Mouse (Mus musculus): ENCODE data around the gene Cbx1.
A peak's percentile ranks its signal among the peaks of the same experiment; 100 is the strongest.

Gene Cbx1

GRCm38 (mm10) chr11:96814443-96814842 lies 25.5 kb downstream of the Cbx1 start:
- DNase-seq (ENCODE audit: low read depth, low spot score) = no peak

DNA sequence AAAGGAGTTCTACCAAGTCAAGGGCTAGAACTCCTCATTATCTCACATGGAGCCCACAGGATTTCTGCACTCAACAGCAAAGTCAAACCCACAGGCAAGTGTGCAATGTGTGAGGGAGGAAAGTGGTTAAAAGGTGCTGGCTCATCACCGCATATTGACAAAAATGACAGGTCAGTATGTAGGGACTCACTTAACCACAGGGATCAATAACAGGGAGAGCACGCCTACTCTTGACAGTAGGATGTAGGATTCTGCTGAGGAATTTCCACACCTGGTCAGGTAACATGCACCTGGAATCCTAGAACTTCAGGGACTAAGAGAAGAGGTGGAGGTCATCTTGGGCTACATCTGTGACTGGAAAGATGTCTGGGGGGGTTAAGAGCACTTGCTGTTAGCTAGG lies 27.0 kb downstream of the Cbx1 start:
- no peak for DNase-seq (ENCODE audit: low read depth, low spot score)

DNA sequence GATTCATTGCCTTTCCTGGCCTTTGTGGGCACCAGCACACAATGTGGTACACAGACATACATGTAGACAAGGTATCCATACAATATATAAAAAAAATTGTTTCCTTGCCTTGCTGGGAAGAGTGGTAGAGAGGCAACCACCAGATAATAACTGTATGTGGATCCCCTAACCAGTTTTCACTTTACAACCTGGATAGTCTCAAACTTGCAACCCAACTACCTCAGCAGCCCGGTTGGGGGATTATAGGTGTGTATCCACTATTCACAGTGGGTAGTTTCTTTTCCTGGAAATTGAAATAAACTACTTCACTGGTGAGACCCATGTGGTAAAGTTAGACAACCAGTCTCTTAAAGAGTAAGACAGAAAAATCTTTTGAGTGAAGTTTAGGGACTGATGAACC lies 27.6 kb downstream of the Cbx1 start:
- no peak for DNase-seq (ENCODE audit: low read depth, low spot score)

- DNase-seq (ENCODE audit: low read depth, low spot score) = no peak
These were observed 28.1 kb downstream of the Cbx1 start for GRCm38 (mm10) chr11:96816979-96817378.

DNA sequence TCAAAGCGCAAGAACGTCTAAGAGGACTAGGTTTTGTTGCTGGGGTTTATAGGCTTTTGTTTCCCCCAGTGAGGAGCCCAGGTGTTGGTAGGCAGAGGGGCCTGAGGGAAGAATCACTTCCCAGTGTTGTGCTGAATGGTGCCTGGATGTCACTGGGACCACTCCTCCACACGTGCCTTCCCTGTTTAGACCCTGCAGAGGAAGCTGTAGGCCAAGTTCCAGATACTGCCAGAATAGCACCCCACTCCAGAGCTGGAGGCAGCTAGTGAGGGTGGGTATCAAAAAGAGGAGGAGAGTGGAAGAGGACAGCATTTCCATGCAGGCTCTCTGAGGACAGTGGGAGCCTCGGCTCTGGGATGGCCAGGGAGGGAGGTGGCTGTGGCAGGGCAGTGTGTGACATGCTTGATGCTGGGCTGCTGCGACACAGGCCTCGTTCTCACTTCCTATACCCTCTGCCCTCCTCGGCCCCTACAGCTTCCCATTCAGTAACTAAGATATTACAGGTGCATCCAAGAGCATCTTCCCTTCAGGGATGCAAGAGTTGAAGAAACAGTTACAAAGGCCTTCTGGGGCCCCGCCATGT lies 29.3 kb downstream of the Cbx1 start:
- no peak for DNase-seq (ENCODE audit: low read depth, low spot score)

GRCm38 (mm10) chr11:96821956-96822355 lies 33.0 kb downstream of the Cbx1 start:
- DNase-seq (ENCODE audit: low read depth, low spot score) = no peak

DNA sequence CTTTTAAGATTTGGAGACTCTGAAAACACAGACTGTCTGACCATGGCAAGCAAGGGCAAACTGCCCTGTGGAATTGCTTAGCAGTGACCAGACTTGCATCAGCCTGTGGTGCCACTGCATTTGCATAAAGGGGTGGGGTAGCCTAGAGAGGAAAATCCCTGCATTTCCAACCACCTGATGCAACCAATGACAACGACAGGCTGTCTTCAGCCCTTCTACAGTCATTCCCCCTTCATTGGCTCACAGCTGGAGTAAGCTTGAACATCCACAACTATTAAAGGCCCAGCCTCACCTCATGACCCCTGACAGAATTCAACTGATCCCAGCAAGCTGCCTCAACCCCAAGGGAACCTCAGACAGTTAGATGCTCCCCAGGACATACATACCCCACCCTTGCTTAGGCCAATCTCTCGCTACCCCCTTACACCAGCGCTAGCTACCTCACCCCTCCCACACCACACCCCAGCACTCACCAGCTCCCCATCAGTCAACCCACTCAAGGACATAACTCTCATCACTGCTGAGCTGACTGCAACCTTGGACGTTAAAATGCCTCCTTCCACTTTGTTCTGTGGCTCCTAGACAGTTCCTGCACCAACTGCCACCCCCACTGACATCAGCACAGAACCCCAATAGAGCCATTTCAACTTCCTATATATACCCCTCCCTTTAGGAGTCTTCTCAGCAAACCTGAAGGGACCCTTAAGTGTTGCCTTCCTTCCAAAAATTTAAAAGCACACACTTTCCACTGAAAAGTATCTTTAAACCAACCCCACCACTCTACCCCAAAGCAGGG lies 33.9 kb downstream of the Cbx1 start:
- DNase-seq (ENCODE audit: low read depth, low spot score) = peak; percentile 87

DNA sequence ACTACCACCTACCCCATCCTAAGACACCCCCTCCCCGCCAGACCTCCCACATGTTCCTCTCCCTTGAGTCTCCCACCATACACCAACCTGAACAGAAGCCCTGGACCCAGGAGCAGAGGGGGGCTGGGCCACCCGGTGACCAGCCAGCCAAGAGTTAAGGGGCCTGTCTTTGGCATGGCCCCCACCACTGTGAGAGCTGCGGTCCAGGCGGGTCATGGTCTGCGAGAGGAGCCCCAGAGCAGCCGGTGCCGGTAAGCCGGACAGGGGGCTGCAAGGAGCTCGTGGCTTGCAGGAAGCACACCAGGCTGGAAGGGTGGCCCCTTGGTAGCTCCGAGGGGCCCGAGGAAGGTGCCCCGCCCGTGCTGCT lies 34.5 kb downstream of the Cbx1 start:
- no peak for DNase-seq (ENCODE audit: low read depth, low spot score)

DNA sequence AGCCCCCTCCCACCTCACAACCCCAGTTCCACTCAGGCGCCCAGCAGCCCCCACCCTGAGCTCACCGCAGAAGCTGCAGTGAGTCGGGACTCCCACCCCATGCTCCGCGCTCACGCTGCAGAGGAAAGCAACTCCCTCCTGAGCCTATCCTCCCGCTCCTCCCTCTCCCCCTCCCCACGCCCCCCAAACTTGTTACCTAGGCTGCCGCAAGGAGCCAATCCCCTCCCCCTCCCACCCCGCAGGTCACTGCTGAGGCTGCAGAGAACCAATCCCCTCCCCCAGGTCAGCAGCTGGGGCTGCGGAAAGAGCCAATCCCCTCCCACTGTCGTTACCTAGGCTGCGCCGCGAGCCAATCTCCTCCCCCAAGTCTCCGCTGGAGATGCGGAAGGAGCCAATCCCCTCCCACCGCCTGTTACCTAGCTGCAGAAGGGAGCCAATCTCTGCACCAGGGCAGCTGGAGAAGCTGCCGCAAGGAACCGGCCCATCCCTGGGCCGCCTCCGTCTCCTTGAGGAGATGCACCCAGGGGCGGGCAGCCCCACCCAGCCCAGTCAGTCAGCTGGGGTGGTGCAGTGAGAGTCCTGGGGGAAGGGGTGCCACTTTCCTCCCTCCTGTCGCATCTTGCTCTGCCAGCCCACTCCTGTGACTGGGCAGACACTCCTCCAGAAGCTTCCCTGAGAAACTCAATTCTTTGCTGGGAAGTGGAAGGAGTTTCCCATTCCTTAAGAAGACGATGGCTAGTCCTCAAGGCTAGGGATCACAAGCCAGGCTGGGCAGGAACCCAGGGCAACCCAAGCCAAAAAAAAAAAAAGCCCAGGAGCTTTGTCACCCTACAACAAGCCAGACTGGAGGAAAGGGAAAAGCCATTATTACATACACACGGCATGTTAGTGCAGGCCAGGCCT lies 35.2 kb downstream of the Cbx1 start:
- DNase-seq (ENCODE audit: low read depth, low spot score) = peak; percentile 99

- no peak for DNase-seq (ENCODE audit: low read depth, low spot score)
These were observed 36.0 kb downstream of the Cbx1 start for GRCm38 (mm10) chr11:96824783-96825495.

GRCm38 (mm10) chr11:96826481-96826880 lies 37.6 kb downstream of the Cbx1 start:
- no peak for DNase-seq (ENCODE audit: low read depth, low spot score)

GRCm38 (mm10) chr11:96827062-96827581 lies 38.2 kb downstream of the Cbx1 start:
- no peak for DNase-seq (ENCODE audit: low read depth, low spot score)

- no peak for DNase-seq (ENCODE audit: low read depth, low spot score)
These were observed 39.0 kb downstream of the Cbx1 start for GRCm38 (mm10) chr11:96827917-96828316.

DNA sequence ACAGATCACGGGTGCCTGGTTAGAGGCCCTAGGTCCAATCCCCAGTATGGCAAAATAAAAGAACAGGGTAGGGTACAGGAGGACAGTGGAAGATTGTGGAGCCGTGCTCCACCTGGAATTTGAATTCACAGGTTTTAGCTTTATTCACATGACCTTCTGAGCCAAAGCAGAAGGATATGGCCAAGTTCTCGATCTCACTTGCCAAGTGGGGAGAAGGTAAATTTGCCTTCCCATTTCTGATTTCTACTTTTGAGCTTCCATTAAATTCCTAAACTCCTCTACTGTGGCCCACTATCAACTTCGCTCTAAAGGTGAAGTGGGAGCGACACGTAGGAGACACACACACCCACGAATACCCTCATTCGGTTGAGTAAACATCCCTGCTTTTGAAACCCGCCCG lies 40.0 kb downstream of the Cbx1 start:
- DNase-seq (ENCODE audit: low read depth, low spot score) = no peak

DNA sequence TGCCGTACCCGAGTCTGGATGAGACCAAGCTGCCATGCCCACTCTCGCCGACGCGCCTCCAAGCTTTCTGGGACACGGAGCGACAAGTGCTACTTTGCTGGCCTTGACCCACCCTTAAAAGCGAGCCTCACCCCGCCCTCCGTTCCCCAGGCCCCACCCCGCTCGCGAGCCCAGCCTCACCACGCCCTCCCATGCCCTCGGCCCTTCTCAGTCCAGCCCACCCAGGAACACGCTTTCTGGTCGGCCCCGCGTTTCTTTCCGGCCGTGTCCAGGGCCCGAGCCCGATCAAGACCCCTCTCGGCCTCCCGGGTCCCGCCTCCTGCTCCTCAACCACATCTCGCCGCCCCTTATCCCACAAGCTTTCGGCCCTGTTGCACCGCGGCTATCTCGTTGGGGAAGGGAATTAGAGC lies 40.5 kb downstream of the Cbx1 start:
- DNase-seq (ENCODE audit: low read depth, low spot score) = peak; percentile 95

GRCm38 (mm10) chr11:96829813-96830538 lies 41.0 kb downstream of the Cbx1 start, which contains the start of gene Nfe2l1:
Gene Nfe2l1, minus strand, starts transcription at chr11:96829968.
- peak; percentile 99 for DNase-seq (ENCODE audit: low read depth, low spot score)

- DNase-seq (ENCODE audit: low read depth, low spot score) = no peak
These were observed 41.8 kb downstream of the Cbx1 start for GRCm38 (mm10) chr11:96830539-96831216.

DNA sequence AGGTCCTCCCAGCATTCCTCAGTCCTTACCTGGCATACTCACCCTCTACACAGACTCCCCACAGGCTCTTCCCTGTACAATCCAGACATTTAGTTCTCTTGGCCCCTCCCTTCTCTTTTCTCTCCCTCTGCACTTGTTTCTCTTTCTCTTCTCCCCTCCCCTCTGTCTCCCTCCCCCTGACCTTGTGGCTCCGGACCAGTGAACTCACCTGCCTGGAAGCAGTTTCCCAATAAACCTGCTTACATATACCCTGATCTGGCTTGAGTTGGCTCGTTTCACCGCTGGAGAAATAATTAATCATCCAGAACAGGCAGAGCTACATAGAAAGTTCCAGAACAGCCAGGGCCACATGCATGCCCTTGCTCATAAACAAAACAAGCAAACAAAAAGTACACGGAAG lies 42.6 kb downstream of the Cbx1 start:
- no peak for DNase-seq (ENCODE audit: low read depth, low spot score)

- DNase-seq (ENCODE audit: low read depth, low spot score) = no peak
These were observed 43.6 kb downstream of the Cbx1 start for GRCm38 (mm10) chr11:96832541-96832940.

DNA sequence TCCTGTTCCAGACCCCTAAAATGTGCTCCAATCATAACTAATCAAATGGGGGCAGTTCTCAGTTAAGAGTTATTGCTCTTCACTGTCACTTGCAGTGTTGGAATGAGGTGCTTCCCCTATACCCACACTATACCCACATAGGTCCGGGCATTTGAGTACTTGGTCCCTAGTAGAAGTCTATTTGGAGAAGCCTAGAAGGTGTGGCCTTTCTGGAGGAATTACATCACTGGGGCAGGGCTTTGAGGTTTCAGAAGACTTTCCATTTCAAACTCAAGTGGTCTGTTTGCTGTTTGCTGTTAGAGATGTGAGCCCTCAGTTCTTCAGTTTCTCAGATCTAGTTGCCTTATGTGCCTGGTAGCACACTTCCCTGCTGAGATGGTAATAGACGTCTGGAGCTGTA lies 44.0 kb downstream of the Cbx1 start:
- DNase-seq (ENCODE audit: low read depth, low spot score) = no peak
